ENCODE assay signal across 11 mouse cellular contexts in the genomic region with DNA sequence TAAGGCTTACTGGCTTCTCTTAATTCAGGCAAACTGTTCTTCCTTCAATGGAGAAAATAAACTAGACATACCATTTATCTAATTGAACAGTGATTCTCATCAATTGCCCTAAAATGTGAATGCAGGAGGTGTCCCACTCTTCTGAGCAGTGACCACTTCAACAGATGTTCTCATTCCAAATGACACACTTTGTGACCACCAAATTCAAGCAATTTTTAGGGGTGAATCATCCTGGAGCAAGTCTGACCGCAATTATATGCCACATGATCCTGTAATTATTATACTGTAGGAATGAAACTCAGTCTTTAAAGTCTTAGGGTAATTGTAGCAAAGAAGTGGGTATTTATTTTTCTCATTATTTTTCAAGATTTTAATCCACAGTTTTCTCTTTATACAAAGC. TPM values are rescaled to one million over a fixed set of nuclear protein-coding genes. Genes with fewer than 3 reads are reported as not detected.
DNase-seq lines count a peak whose midpoint lies in the region; ATAC-seq and TF ChIP-seq lines count a peak whose summit lies in the region.
"Had no signal": no experiment of that assay in that cellular context is flagged by ENCODE, and none has a peak within 500 bp of the region (broad histone marks: within the 10 kb centered on the region; RNA-seq: fewer than 3 reads in every experiment).

No protein-coding gene starts in this region.

- TF ChIP-seq POLR2A in lung, adult 2 months (IDR thresholded peaks at IDR 0.05; ENCODE audit: borderline replicate concordance, extremely low read depth, low read depth, low read length) = no peak

- H3K36me3 ChIP-seq in heart, embryonic 13.5 days = peaks cover 10% of the 10 kb centered on the region; the same call in 1 of the 2 replicates
- peaks cover 9% of the 10 kb centered on the region for H3K36me3 ChIP-seq in lung, embryonic 15.5 days
- peaks cover 19% of the 10 kb centered on the region for H3K36me3 ChIP-seq in intestine, embryonic 14.5 days (ENCODE audit: control insufficient read depth, insufficient read depth, low read length)
- peaks cover 13% of the 10 kb centered on the region for H3K36me3 ChIP-seq in stomach, embryonic 14.5 days (ENCODE audit: control insufficient read depth, insufficient read depth, low read length)

- no peak for ATAC-seq in heart, embryonic 13.5 days (ENCODE audit: extremely low read depth, insufficient number of reproducible peaks, low FRiP score, low TSS enrichment)
- no peak for ATAC-seq in lung, embryonic 15.5 days (ENCODE audit: borderline replicate concordance, extremely low read depth, low FRiP score, low TSS enrichment)
- ATAC-seq in intestine, embryonic 14.5 days (replicated peaks; ENCODE audit: low FRiP score, low TSS enrichment, low read depth) = no peak
- ATAC-seq in stomach, embryonic 14.5 days (ENCODE audit: insufficient number of reproducible peaks, insufficient read depth, low FRiP score, low read depth) = no peak

- H3K9me3 ChIP-seq in heart, embryonic 13.5 days = no peaks in the 10 kb centered on the region
- no peaks in the 10 kb centered on the region for H3K9me3 ChIP-seq in lung, embryonic 15.5 days
- H3K9me3 ChIP-seq in intestine, embryonic 14.5 days (ENCODE audit: control insufficient read depth, low read length) = no peaks in the 10 kb centered on the region
- H3K9me3 ChIP-seq in stomach, embryonic 14.5 days (ENCODE audit: control insufficient read depth, low read depth, low read length) = no peaks in the 10 kb centered on the region

- H3K4me2 ChIP-seq in heart, embryonic 13.5 days = peak overlapping the region; percentile 89
- H3K4me2 ChIP-seq in lung, embryonic 15.5 days = peak overlapping the region; percentile 81
- H3K4me2 ChIP-seq in intestine, embryonic 14.5 days (ENCODE audit: low read length) = peak overlapping the region; percentile 74
- H3K4me2 ChIP-seq in stomach, embryonic 14.5 days (replicated peaks; ENCODE audit: low read depth, low read length) = peak overlapping the region; percentile 48

- WGBS in heart, embryonic 13.5 days = 67% methylated on average over 1 of the region's 1 CpGs
- 71% methylated on average over 1 of the region's 1 CpGs for WGBS in lung, embryonic 15.5 days
- 79% methylated on average over 1 of the region's 1 CpGs for WGBS in lung, adult 2 months
- 61% methylated on average over 1 of the region's 1 CpGs for WGBS in intestine, embryonic 14.5 days
- 84% methylated on average over 1 of the region's 1 CpGs for WGBS in stomach, embryonic 14.5 days

- no peak for TF ChIP-seq CTCF in lung, adult 2 months (IDR thresholded peaks at IDR 0.05; ENCODE audit: insufficient read depth, low read length)

- DNase-seq in heart, adult 18-20 months = no peak
- DNase-seq in lung, adult 2 months = no peak
- no peak for DNase-seq in intestine, embryonic 14.5 days (ENCODE audit: low spot score)
- DNase-seq in cerebellum, adult 18-20 months = no peak
- DNase-seq in embryo, embryonic 9.5 days (ENCODE audit: extremely low spot score) = no peak
- DNase-seq: cerebellum, adult 9-11 months; layer of hippocampus, postnatal 36 days had no signal

- peak overlapping the region; percentile 60 for H3K4me3 ChIP-seq in heart, embryonic 13.5 days
- peak overlapping the region; percentile 47 for H3K4me3 ChIP-seq in lung, embryonic 15.5 days
- no peak overlapping the region for H3K4me3 ChIP-seq in lung, adult 2 months (replicated peaks; ENCODE audit: extremely low read depth, low read depth, low read length)
- peak overlapping the region; percentile 47 for H3K4me3 ChIP-seq in intestine, embryonic 14.5 days (ENCODE audit: low read depth, low read length)
- H3K4me3 ChIP-seq in stomach, embryonic 14.5 days (ENCODE audit: low read depth, low read length) = peak overlapping the region; percentile 58

- peak overlapping the region; percentile 54 for H3K9ac ChIP-seq in heart, embryonic 13.5 days
- no peak overlapping the region; the same call in 1 of the 2 replicates for H3K9ac ChIP-seq in lung, embryonic 15.5 days
- H3K9ac ChIP-seq in intestine, embryonic 14.5 days (ENCODE audit: low read length) = peak overlapping the region; percentile 61; the same call in 1 of the 2 replicates
- peak overlapping the region; percentile 11 for H3K9ac ChIP-seq in stomach, embryonic 14.5 days (replicated peaks; ENCODE audit: low read depth, low read length)

- H3K27ac ChIP-seq in heart, embryonic 13.5 days (replicated peaks) = no peak overlapping the region
- no peak overlapping the region for H3K27ac ChIP-seq in lung, embryonic 15.5 days
- no peak overlapping the region for H3K27ac ChIP-seq in intestine, embryonic 14.5 days (ENCODE audit: low read depth)
- no peak overlapping the region for H3K27ac ChIP-seq in stomach, embryonic 14.5 days (ENCODE audit: low read length)
- H3K27ac ChIP-seq: macrophage had no signal

- H3K27me3 ChIP-seq in heart, embryonic 13.5 days (replicated peaks) = no peaks in the 10 kb centered on the region
- H3K27me3 ChIP-seq in lung, embryonic 15.5 days = no peaks in the 10 kb centered on the region
- H3K27me3 ChIP-seq in intestine, embryonic 14.5 days (replicated peaks; ENCODE audit: control insufficient read depth, insufficient read depth, low read length) = no peaks in the 10 kb centered on the region
- H3K27me3 ChIP-seq in stomach, embryonic 14.5 days (ENCODE audit: control insufficient read depth, insufficient read depth, low read length) = no peaks in the 10 kb centered on the region

- H3K4me1 ChIP-seq in heart, embryonic 13.5 days = peaks cover 21% of the 10 kb centered on the region
- peaks cover 12% of the 10 kb centered on the region for H3K4me1 ChIP-seq in lung, embryonic 15.5 days
- H3K4me1 ChIP-seq in lung, adult 2 months (ENCODE audit: control insufficient read depth, insufficient read depth, low read length) = no peaks in the 10 kb centered on the region
- no peaks in the 10 kb centered on the region; the same call in 1 of the 2 replicates for H3K4me1 ChIP-seq in intestine, embryonic 14.5 days (replicated peaks; ENCODE audit: control insufficient read depth, insufficient read depth, low read length)
- H3K4me1 ChIP-seq in stomach, embryonic 14.5 days (ENCODE audit: control insufficient read depth, insufficient read depth, low read length) = 0 out of 2 replicates have a peak, but pooled peaks cover 4% of the 10 kb centered on the region

RNA-seq across cellular contexts. Expression of a gene that starts 2.7 kb away (rescaled TPM):
- polyA plus RNA-seq in heart, embryonic 13.5 days (2015; fragmentation: Nextera tagmentation; extraction: Ambion mirVana) = 253 and 328 TPM in 2 replicates
- total RNA-seq in heart, adult 18-20 months (2021) = 10 to 100 TPM; 54.7 to 63.2 TPM
- polyA plus RNA-seq in lung, embryonic 15.5 days (2015; fragmentation: Nextera tagmentation; extraction: Ambion mirVana) = 726 and 742 TPM in 2 replicates
- 151 and 172 TPM in 2 replicates for polyA plus RNA-seq in lung, adult 2 months (2012; rRNA removed)
- polyA plus RNA-seq in intestine, embryonic 14.5 days (2014; fragmentation: Nextera tagmentation; extraction: Ambion mirVana) = 458 and 463 TPM in 2 replicates
- polyA plus RNA-seq in stomach, embryonic 14.5 days (2014; fragmentation: Nextera tagmentation; extraction: Ambion mirVana) = 751 and 803 TPM in 2 replicates
